Mouse (Mus musculus): ENCODE results near the gene Rpl3. TPM values are rescaled to one million over a fixed set of nuclear protein-coding genes. Genes with fewer than 3 reads are reported as not detected.

The Rpl3 gene
- total and polyA plus RNA-seq, 2 experiments: 304 to 399 TPM

GRCm38 (mm10) chr15:80045749-80046148 is 45.9 kb downstream of the Rpl3 start:
- Histone ChIP-seq H3K9ac (ENCODE audit: low read depth, low read length) (no peak overlapping the region), H3K27ac (replicated peaks; ENCODE audit: insufficient read depth, low read depth, low read length) (no peak overlapping the region), H3K4me3 (ENCODE audit: insufficient read depth, low read depth, low read length) (no peak overlapping the region), H3K27me3 (ENCODE audit: control insufficient read depth, insufficient read depth, low read length) (no peaks in the 10 kb centered on the region), H3K36me3 (ENCODE audit: control insufficient read depth, insufficient read depth, low read length) (no peaks in the 10 kb centered on the region), H3K4me1 (ENCODE audit: control insufficient read depth, insufficient read depth, low read length) (no peaks in the 10 kb centered on the region), H3K79me2 (ENCODE audit: control insufficient read depth, insufficient read depth, low read length) (no peaks in the 10 kb centered on the region)
- DNase-seq (ENCODE audit: extremely low read depth, low read depth, low spot score): no peak
- WGBS: 100% methylated on average over 2 of the region's 2 CpGs
- no peak for TF ChIP-seq POLR2A (IDR thresholded peaks at IDR 0.05; ENCODE audit: extremely low read depth, insufficient read depth, low read length)
- TF ChIP-seq CTCF (IDR thresholded peaks at IDR 0.05; ENCODE audit: low read depth, low read length): no peak

DNA sequence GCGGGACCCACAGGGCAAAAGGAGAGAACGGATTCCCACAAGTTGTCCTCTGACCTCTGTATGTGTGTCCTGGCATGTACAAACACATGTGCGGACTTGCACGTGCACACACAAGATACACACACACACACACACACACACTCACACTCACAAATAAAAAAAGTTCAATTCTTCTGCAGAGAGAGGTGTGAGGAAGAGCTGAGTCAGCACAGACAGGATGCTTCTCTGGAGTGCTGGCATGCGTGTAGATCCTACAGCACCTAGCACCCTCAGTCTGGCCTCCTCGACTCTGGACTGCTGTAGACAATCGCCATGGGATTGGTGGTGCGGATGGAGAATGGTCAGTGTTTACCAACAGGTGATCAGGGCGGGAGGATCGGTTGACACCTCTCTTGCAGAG is 47.4 kb downstream of the Rpl3 start:
- no peak for DNase-seq (ENCODE audit: extremely low read depth, low read depth, low spot score)
- no peak overlapping the region for H3K9ac ChIP-seq (ENCODE audit: low read depth, low read length)
- H3K4me3 ChIP-seq (ENCODE audit: insufficient read depth, low read depth, low read length): no peak overlapping the region
- WGBS: 90% methylated on average over 10 of the region's 10 CpGs
- H3K79me2 ChIP-seq (ENCODE audit: control insufficient read depth, insufficient read depth, low read length): no peaks in the 10 kb centered on the region
- no peak for TF ChIP-seq POLR2A (IDR thresholded peaks at IDR 0.05; ENCODE audit: extremely low read depth, insufficient read depth, low read length)
- no peak for TF ChIP-seq CTCF (IDR thresholded peaks at IDR 0.05; ENCODE audit: low read depth, low read length)
- H3K27ac ChIP-seq (replicated peaks; ENCODE audit: insufficient read depth, low read depth, low read length): no peak overlapping the region
- no peaks in the 10 kb centered on the region for H3K36me3 ChIP-seq (ENCODE audit: control insufficient read depth, insufficient read depth, low read length)
- no peaks in the 10 kb centered on the region for H3K4me1 ChIP-seq (ENCODE audit: control insufficient read depth, insufficient read depth, low read length)
- no peaks in the 10 kb centered on the region for H3K27me3 ChIP-seq (ENCODE audit: control insufficient read depth, insufficient read depth, low read length)

DNA sequence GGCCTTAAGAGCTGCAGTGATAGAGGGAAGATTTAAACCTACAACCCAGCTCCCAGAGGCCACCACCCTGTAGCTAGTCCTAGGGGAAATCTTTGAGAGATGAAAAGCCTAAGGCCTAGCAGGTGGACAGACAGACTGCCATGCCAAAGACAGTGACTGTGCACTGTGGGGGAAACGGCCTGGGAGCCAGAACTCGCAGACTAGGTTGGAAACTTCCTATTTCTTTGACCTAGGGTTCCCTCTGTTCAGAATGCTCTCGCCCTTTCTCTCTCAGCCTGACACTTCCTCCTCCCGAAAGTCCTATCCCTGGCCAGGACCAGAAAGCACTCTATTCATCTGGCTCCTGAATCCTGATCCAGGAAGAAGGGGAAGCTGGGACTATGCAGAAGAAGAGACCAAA is 49.5 kb downstream of the Rpl3 start:
- no peaks in the 10 kb centered on the region for H3K4me1 ChIP-seq (ENCODE audit: control insufficient read depth, insufficient read depth, low read length)
- 74% methylated on average over 4 of the region's 4 CpGs for WGBS
- no peak for TF ChIP-seq CTCF (IDR thresholded peaks at IDR 0.05; ENCODE audit: low read depth, low read length)
- TF ChIP-seq POLR2A (IDR thresholded peaks at IDR 0.05; ENCODE audit: extremely low read depth, insufficient read depth, low read length): no peak
- H3K4me3 ChIP-seq (ENCODE audit: insufficient read depth, low read depth, low read length): no peak overlapping the region; the same call in 1 of the 2 replicates
- no peak overlapping the region for H3K9ac ChIP-seq (ENCODE audit: low read depth, low read length)
- H3K27ac ChIP-seq (replicated peaks; ENCODE audit: insufficient read depth, low read depth, low read length): peak overlapping the region; percentile 37
- peak; percentile 21 for DNase-seq (ENCODE audit: extremely low read depth, low read depth, low spot score)
- no peaks in the 10 kb centered on the region for H3K79me2 ChIP-seq (ENCODE audit: control insufficient read depth, insufficient read depth, low read length)
- H3K36me3 ChIP-seq (ENCODE audit: control insufficient read depth, insufficient read depth, low read length): no peaks in the 10 kb centered on the region
- no peaks in the 10 kb centered on the region for H3K27me3 ChIP-seq (ENCODE audit: control insufficient read depth, insufficient read depth, low read length)

DNA sequence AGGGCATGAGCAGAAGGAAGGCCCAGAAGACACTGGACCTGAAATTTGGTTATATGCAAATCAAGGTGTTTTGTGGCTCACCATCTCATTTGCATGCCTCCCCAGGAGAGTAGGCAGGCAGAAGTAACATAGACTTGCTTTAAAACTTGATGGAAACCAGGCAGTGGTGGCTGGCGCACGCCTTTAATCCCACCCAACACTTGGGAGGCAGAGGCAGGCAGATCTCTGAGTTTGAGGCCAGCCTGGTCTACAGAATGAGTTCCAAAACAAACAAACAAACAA is 53.6 kb downstream of the Rpl3 start:
- no peak overlapping the region for H3K9ac ChIP-seq (ENCODE audit: low read depth, low read length)
- H3K4me1 ChIP-seq (ENCODE audit: control insufficient read depth, insufficient read depth, low read length): no peaks in the 10 kb centered on the region
- no peaks in the 10 kb centered on the region for H3K36me3 ChIP-seq (ENCODE audit: control insufficient read depth, insufficient read depth, low read length)
- TF ChIP-seq CTCF (IDR thresholded peaks at IDR 0.05; ENCODE audit: low read depth, low read length): no peak
- TF ChIP-seq POLR2A (IDR thresholded peaks at IDR 0.05; ENCODE audit: extremely low read depth, insufficient read depth, low read length): no peak
- no peak overlapping the region for H3K27ac ChIP-seq (replicated peaks; ENCODE audit: insufficient read depth, low read depth, low read length)
- WGBS: 96% methylated on average over 2 of the region's 2 CpGs
- no peaks in the 10 kb centered on the region for H3K79me2 ChIP-seq (ENCODE audit: control insufficient read depth, insufficient read depth, low read length)
- H3K4me3 ChIP-seq (ENCODE audit: insufficient read depth, low read depth, low read length): no peak overlapping the region
- H3K27me3 ChIP-seq (ENCODE audit: control insufficient read depth, insufficient read depth, low read length): no peaks in the 10 kb centered on the region
- no peak for DNase-seq (ENCODE audit: extremely low read depth, low read depth, low spot score)

GRCm38 (mm10) chr15:80037255-80038109 is 54.2 kb downstream of the Rpl3 start:
- Histone ChIP-seq H3K27me3 (ENCODE audit: control insufficient read depth, insufficient read depth, low read length) (no peaks in the 10 kb centered on the region), H3K79me2 (ENCODE audit: control insufficient read depth, insufficient read depth, low read length) (no peaks in the 10 kb centered on the region), H3K4me1 (ENCODE audit: control insufficient read depth, insufficient read depth, low read length) (no peaks in the 10 kb centered on the region), H3K9ac (ENCODE audit: low read depth, low read length) (no peak overlapping the region), H3K4me3 (ENCODE audit: insufficient read depth, low read depth, low read length) (no peak overlapping the region), H3K36me3 (ENCODE audit: control insufficient read depth, insufficient read depth, low read length) (no peaks in the 10 kb centered on the region), H3K27ac (replicated peaks; ENCODE audit: insufficient read depth, low read depth, low read length) (no peak overlapping the region)
- DNase-seq (ENCODE audit: extremely low read depth, low read depth, low spot score): no peak
- no peak for TF ChIP-seq POLR2A (IDR thresholded peaks at IDR 0.05; ENCODE audit: extremely low read depth, insufficient read depth, low read length)
- TF ChIP-seq CTCF (IDR thresholded peaks at IDR 0.05; ENCODE audit: low read depth, low read length): no peak
- WGBS: 84% methylated on average over 11 of the region's 11 CpGs

DNA sequence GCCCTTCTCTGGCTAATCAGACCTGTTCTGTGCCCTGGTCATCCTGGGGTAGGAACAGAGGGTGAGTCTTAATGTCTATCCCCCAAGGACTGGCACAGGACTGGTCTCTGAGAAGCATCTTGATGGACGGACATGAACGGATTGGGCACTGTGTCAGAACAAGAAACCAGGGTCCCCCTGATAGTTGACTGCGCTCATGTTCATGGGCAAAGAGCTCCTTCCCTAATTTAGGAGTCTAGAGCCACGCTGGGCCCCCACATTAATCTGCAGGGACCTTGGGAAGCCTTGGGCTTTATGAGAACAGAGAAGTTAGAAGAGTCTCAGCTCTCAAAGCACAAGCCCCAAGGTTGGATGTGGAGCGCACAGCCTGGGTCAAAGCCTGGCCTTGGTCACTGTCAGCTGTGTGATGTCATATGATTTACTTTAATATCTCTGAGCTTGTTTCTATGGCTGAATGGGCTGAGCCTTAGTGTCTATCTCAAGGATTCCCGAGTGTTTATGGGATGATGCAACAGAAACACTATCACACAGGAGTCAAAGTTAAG is 56.3 kb downstream of the Rpl3 start:
- H3K27me3 ChIP-seq (ENCODE audit: control insufficient read depth, insufficient read depth, low read length): no peaks in the 10 kb centered on the region
- H3K4me1 ChIP-seq (ENCODE audit: control insufficient read depth, insufficient read depth, low read length): no peaks in the 10 kb centered on the region
- no peak for TF ChIP-seq POLR2A (IDR thresholded peaks at IDR 0.05; ENCODE audit: extremely low read depth, insufficient read depth, low read length)
- no peak for TF ChIP-seq CTCF (IDR thresholded peaks at IDR 0.05; ENCODE audit: low read depth, low read length)
- H3K79me2 ChIP-seq (ENCODE audit: control insufficient read depth, insufficient read depth, low read length): no peaks in the 10 kb centered on the region
- no peak for DNase-seq (ENCODE audit: extremely low read depth, low read depth, low spot score)
- no peak overlapping the region for H3K4me3 ChIP-seq (ENCODE audit: insufficient read depth, low read depth, low read length)
- no peak overlapping the region for H3K27ac ChIP-seq (replicated peaks; ENCODE audit: insufficient read depth, low read depth, low read length)
- WGBS: 86% methylated on average over 6 of the region's 6 CpGs
- H3K36me3 ChIP-seq (ENCODE audit: control insufficient read depth, insufficient read depth, low read length): no peaks in the 10 kb centered on the region
- no peak overlapping the region for H3K9ac ChIP-seq (ENCODE audit: low read depth, low read length)

Data from liver, adult 2 months (tissue).